Mouse (Mus musculus) MEL (cell line): Measurements from ENCODE around the gene Rad54l2. TPM values are rescaled to one million over a fixed set of nuclear protein-coding genes. Genes with fewer than 3 reads are reported as not detected.

Experiments
- DNase-seq: peaks from one replicate; pipeline ENCODE4 v3.0.0; 2011; ENCODE audit warnings: low read depth, low spot score
- H3K27ac ChIP-seq: 2 replicates; pipeline ENCODE4 v1.5.1; 2012; ENCODE audit warnings: low read depth, mild to moderate bottlenecking, control low read depth, low read length, moderate library complexity; ENCODE audit not compliant: control insufficient read depth
- H3K27me3 ChIP-seq, 2 experiments: fragments of 150-350 bp in 1 of 2; sonication (generic) in 1 of 2; 2 replicates each; pipeline ENCODE4 v1.6.1; 2012; ENCODE audit warnings: low read length in 2 of 2, mild to moderate bottlenecking in 2 of 2, improper control_type of control experiment in 1 of 2, moderate library complexity in 1 of 2; ENCODE audit not compliant: insufficient read depth in 2 of 2, control insufficient read depth in 1 of 2
- H3K36me3 ChIP-seq, 2 experiments: 2 replicates each; pipeline ENCODE4 v1.6.1; 2012 to 2014; ENCODE audit warnings: low read length in 2 of 2, improper control_type of control experiment in 1 of 2, inconsistent platforms in 1 of 2, mild to moderate bottlenecking in 1 of 2; ENCODE audit not compliant: insufficient read depth in 2 of 2, control insufficient read depth in 1 of 2
- H3K4me1 ChIP-seq, 2 experiments: fragments of 150-350 bp in 1 of 2; sonication (generic) in 1 of 2; 2 replicates each; pipeline ENCODE4 v1.6.1; 2012; ENCODE audit warnings: low read length in 2 of 2, improper control_type of control experiment in 1 of 2, mild to moderate bottlenecking in 1 of 2; ENCODE audit not compliant: insufficient read depth in 2 of 2, control insufficient read depth in 1 of 2
- H3K4me3 ChIP-seq, 2 experiments: fragments of 150-350 bp in 1 of 2; sonication (generic) in 1 of 2; 2 replicates each; pipeline ENCODE4 v1.5.1; 2012; ENCODE audit warnings: low read depth in 2 of 2, low read length in 2 of 2, mild to moderate bottlenecking in 2 of 2, moderate library complexity in 2 of 2, control low read depth in 1 of 2, improper control_type of control experiment in 1 of 2; ENCODE audit not compliant: control insufficient read depth in 1 of 2, insufficient read depth in 1 of 2
- H3K79me2 ChIP-seq: 2 replicates; pipeline ENCODE4 v1.6.1; 2012; ENCODE audit warnings: mild to moderate bottlenecking, low read length, moderate library complexity; ENCODE audit not compliant: control insufficient read depth, poor library complexity, insufficient read depth
- H3K9ac ChIP-seq: 2 replicates; pipeline ENCODE4 v1.6.1; 2012; ENCODE audit warnings: low read depth, mild to moderate bottlenecking, control low read depth, low read length, moderate library complexity; ENCODE audit not compliant: control insufficient read depth, poor library complexity, severe bottlenecking
- H3K9me3 ChIP-seq: fragments of 150-350 bp; sonication (generic); replicated peaks from 2 replicates; pipeline ENCODE4 v1.6.1; 2012; ENCODE audit warnings: mild to moderate bottlenecking, low read length, improper control_type of control experiment, moderate library complexity; ENCODE audit not compliant: insufficient read depth
- BHLHE40 ChIP-seq: IDR thresholded peaks from 2 replicates; pipeline ENCODE4 v1.6.1; 2012; ENCODE audit warnings: low read depth, mild to moderate bottlenecking, inconsistent platforms, low read length, improper control_type of control experiment, borderline replicate concordance
- CTCF ChIP-seq, 3 experiments: IDR thresholded peaks in 2 of 3; conservative IDR thresholded peaks in 1 of 3; 2 replicates each; pipeline ENCODE4 v1.5.1; 2011 to 2012; ENCODE audit warnings: low read length in 3 of 3, low read depth in 2 of 3, mild to moderate bottlenecking in 2 of 3, improper control_type of control experiment in 1 of 3, inconsistent platforms in 1 of 3, mixed read lengths in 1 of 3, moderate library complexity in 1 of 3; ENCODE audit not compliant: control insufficient read depth in 1 of 3, insufficient read depth in 1 of 3, poor library complexity in 1 of 3, severe bottlenecking in 1 of 3
- E2F4 ChIP-seq: IDR thresholded peaks from 2 replicates; pipeline ENCODE4 v1.6.1; 2011; ENCODE audit warnings: low read depth, low read length, improper control_type of control experiment, borderline replicate concordance
- ELF1 ChIP-seq: IDR thresholded peaks from 2 replicates; pipeline ENCODE4 v1.6.1; 2014; ENCODE audit warnings: low read depth, mild to moderate bottlenecking, inconsistent platforms, low read length, improper control_type of control experiment, moderate library complexity
- ETS1 ChIP-seq: IDR thresholded peaks from 2 replicates; pipeline ENCODE4 v1.6.1; 2012; ENCODE audit warnings: low read depth, mild to moderate bottlenecking, inconsistent platforms, low read length, improper control_type of control experiment, moderate library complexity
- GABPA ChIP-seq: IDR thresholded peaks from 2 replicates; pipeline ENCODE4 v1.6.1; 2012; ENCODE audit warnings: low read depth, mild to moderate bottlenecking, inconsistent platforms, low read length, improper control_type of control experiment, moderate library complexity
- GATA1 ChIP-seq: IDR thresholded peaks from 2 replicates; pipeline ENCODE4 v1.6.1; 2011; ENCODE audit warnings: low read depth, low read length, improper control_type of control experiment
- HCFC1 ChIP-seq: IDR thresholded peaks from 2 replicates; pipeline ENCODE4 v1.6.1; 2012; ENCODE audit warnings: low read depth, mild to moderate bottlenecking, inconsistent platforms, low read length, improper control_type of control experiment, moderate library complexity
- JUND ChIP-seq: IDR thresholded peaks from 2 replicates; pipeline ENCODE4 v1.6.1; 2011; ENCODE audit warnings: low read depth, mild to moderate bottlenecking, improper control_type of control experiment, low read length
- MAFK ChIP-seq: IDR thresholded peaks from 2 replicates; pipeline ENCODE4 v1.6.1; 2011; ENCODE audit warnings: low read depth, mild to moderate bottlenecking, low read length, improper control_type of control experiment, borderline replicate concordance
- MAZ ChIP-seq: IDR thresholded peaks from 2 replicates; pipeline ENCODE4 v1.6.1; 2012; ENCODE audit warnings: low read depth, mild to moderate bottlenecking, inconsistent platforms, low read length, improper control_type of control experiment
- MEF2A ChIP-seq: IDR thresholded peaks from 2 replicates; pipeline ENCODE4 v1.6.1; 2014; ENCODE audit warnings: low read depth, mild to moderate bottlenecking, inconsistent platforms, low read length, improper control_type of control experiment; ENCODE audit not compliant: poor library complexity, insufficient replicate concordance, severe bottlenecking; ENCODE audit errors: extremely low read depth
- MXI1 ChIP-seq: IDR thresholded peaks from 2 replicates; pipeline ENCODE4 v1.6.1; 2011; ENCODE audit warnings: mild to moderate bottlenecking, low read depth, low read length, improper control_type of control experiment
- MYB ChIP-seq: IDR thresholded peaks from 2 replicates; pipeline ENCODE4 v1.6.1; 2011; ENCODE audit warnings: mild to moderate bottlenecking, low read depth, low read length, improper control_type of control experiment
- NRF1 ChIP-seq: IDR thresholded peaks from 2 replicates; pipeline ENCODE4 v1.6.1; 2014; ENCODE audit warnings: low read depth, mild to moderate bottlenecking, inconsistent platforms, low read length, improper control_type of control experiment, moderate library complexity; ENCODE audit not compliant: poor library complexity, insufficient read depth, severe bottlenecking
- POLR2A ChIP-seq, 2 experiments: IDR thresholded peaks; 2 replicates each; pipeline ENCODE4 v1.6.1; 2011 to 2012; ENCODE audit warnings: low read length in 2 of 2, mild to moderate bottlenecking in 2 of 2, control low read depth in 1 of 2, improper control_type of control experiment in 1 of 2, low read depth in 1 of 2, moderate library complexity in 1 of 2; ENCODE audit not compliant: control insufficient read depth in 1 of 2, insufficient read depth in 1 of 2, poor library complexity in 1 of 2
- POLR2AphosphoS2 ChIP-seq: IDR thresholded peaks from 2 replicates; pipeline ENCODE4 v1.6.1; 2011; ENCODE audit warnings: low read length, improper control_type of control experiment
- POLR2AphosphoS5 ChIP-seq: IDR thresholded peaks from 2 replicates; pipeline ENCODE4 v1.6.1; 2012; ENCODE audit warnings: low read depth, borderline replicate concordance, mild to moderate bottlenecking, inconsistent platforms, low read length, moderate library complexity, mixed read lengths
- RAD21 ChIP-seq: IDR thresholded peaks from 2 replicates; pipeline ENCODE4 v1.6.1; 2011; ENCODE audit warnings: mild to moderate bottlenecking, low read depth, low read length, improper control_type of control experiment
- RCOR1 ChIP-seq: IDR thresholded peaks from 2 replicates; pipeline ENCODE4 v1.6.1; 2012; ENCODE audit warnings: low read depth, mild to moderate bottlenecking, inconsistent platforms, low read length, improper control_type of control experiment
- SIN3A ChIP-seq: IDR thresholded peaks from 2 replicates; pipeline ENCODE4 v1.6.1; 2012; ENCODE audit warnings: low read length, improper control_type of control experiment, inconsistent platforms
- SMC3 ChIP-seq: IDR thresholded peaks from 2 replicates; pipeline ENCODE4 v1.6.1; 2011; ENCODE audit warnings: low read depth, low read length, improper control_type of control experiment
- TAL1 ChIP-seq: IDR thresholded peaks from 2 replicates; pipeline ENCODE4 v1.6.1; 2012; ENCODE audit warnings: mild to moderate bottlenecking, inconsistent platforms, low read length, moderate library complexity, mixed read lengths
- TBP ChIP-seq: IDR thresholded peaks from 2 replicates; pipeline ENCODE4 v1.8.0; 2011; ENCODE audit warnings: low read depth, low read length, improper control_type of control experiment
- TCF12 ChIP-seq: IDR thresholded peaks from 2 replicates; pipeline ENCODE4 v1.6.1; 2014; ENCODE audit warnings: low read depth, mild to moderate bottlenecking, inconsistent platforms, low read length, improper control_type of control experiment, moderate library complexity
- UBTF ChIP-seq: IDR thresholded peaks from 2 replicates; pipeline ENCODE4 v1.6.1; 2012; ENCODE audit warnings: low read depth, mild to moderate bottlenecking, inconsistent platforms, low read length, improper control_type of control experiment, moderate library complexity, borderline replicate concordance; ENCODE audit not compliant: insufficient read depth
- ZC3H11A ChIP-seq: IDR thresholded peaks from 2 replicates; pipeline ENCODE4 v1.6.1; 2012; ENCODE audit warnings: low read depth, mild to moderate bottlenecking, inconsistent platforms, low read length, improper control_type of control experiment
- polyA plus RNA-seq, 2 experiments: library from polyadenylated mRNA; stranded (reverse) in 1 of 2; unstranded in 1 of 2; fragments of >175 nt in 1 of 2; fragments of >200 nt in 1 of 2; gene quantifications; 2 replicates each; pipeline versions ENCODE4 v1.2.1 to v1.2.4; 2012; ENCODE audit warnings: low replicate concordance in 2 of 2, low read depth in 1 of 2; ENCODE audit not compliant: insufficient read length in 2 of 2, insufficient read depth in 1 of 2, missing spikeins in 1 of 2
- total RNA-seq: library from RNA; depleted of rRNA; stranded (reverse); fragments of 300-350 nt; gene quantifications from 2 replicates; pipeline ENCODE4 v1.2.3, GENCODE M21; 2012

Rad54l2 gene
- total and polyA plus RNA-seq, 3 experiments: 11.9 to 27.2 (median 15.5) TPM

DNA sequence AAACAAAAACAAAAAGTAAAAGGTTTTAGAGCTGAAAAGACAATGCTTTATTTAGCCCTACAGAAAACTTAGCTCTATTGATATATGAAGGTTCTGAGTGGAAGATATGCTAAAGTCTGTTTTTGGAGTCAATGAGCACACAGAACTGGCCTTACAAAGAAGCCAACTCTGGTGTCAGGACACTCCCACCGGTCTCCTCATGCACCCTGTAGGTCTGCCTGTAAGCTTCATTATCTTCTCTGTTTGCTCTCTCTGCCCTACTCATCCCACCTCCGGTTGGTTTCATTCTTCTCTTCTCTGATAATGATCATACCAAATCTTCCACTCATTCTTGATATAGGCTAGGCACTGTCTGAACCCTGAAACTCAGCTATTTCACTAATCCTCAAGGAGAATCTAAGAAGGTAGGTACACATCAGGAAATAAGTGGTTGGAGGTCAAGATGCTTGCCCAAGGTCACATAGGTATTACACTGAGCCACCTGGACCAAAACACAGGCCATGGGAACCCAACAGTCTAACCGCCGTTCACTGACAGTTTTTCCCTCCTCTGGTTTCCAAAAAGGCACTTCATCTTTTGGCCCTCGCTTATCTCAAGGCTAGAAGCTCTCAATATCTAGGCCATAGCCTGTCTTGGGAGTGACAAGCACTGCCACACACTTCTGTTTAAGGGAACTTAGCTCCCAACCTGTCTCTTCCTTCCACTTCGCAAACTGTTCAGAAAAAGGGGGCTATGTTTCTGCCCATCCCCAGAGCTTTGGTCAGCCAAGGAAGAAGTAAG, 104.7 kb downstream of the Rad54l2 start (continued):
- TF ChIP-seq NRF1 (no peak), HCFC1 (0 out of 2 replicates have a peak, but pooled peaks have one; percentile 37), CTCF (IDR thresholded peaks at IDR 0.05 in 2 of 3, conservative IDR thresholded peaks at IDR 0.05 in 1 of 3; ENCODE audit: control insufficient read depth in 1 of 3, insufficient read depth in 1 of 3, low read depth in 2 of 3, low read length in 3 of 3, poor library complexity in 1 of 3, severe bottlenecking in 1 of 3) (no peak), GABPA (no peak), GATA1 (peak; percentile 77), POLR2AphosphoS2 (no peak), JUND (no peak), POLR2AphosphoS5 (no peak), TBP (peak; percentile 40), MAZ (0 out of 2 replicates have a peak, but pooled peaks have one; percentile 25), MXI1 (peak; percentile 67; the same call in 1 of the 2 replicates), MYB (peak; percentile 59; the same call in 1 of the 2 replicates), ELF1 (no peak), MEF2A (no peak), POLR2A (IDR thresholded peaks at IDR 0.05; ENCODE audit: control insufficient read depth in 1 of 2, insufficient read depth in 1 of 2, low read depth in 1 of 2, low read length in 2 of 2, poor library complexity in 1 of 2) (no peak), E2F4 (no peak)

DNA sequence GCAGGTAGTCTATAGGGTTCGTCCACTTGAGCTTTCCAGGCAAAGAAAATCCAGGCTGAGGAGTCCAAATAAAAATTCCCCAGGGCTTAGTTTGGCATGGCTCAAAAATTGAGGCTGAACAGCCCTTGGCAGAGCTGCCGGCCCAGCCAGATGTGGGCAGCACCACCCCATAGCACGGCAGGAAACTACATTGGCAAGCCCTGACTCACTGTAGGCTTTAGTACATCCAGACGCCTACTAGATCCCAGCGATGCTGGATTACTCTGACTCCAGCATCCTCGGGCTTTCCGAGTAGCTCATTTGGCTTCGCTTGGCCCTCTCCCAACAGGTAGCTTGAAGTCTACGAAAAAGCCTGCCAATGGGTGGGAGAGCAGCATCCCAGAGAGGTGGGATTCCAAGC, 108.0 kb downstream of the Rad54l2 start:
- H3K9ac ChIP-seq: no peak overlapping the region
- DNase-seq: no peak
- H3K4me1 ChIP-seq: peaks cover 0 to 5% of the 10 kb centered on the region in 2 experiments; a peak in 2 of 4 replicates
- no peak overlapping the region for H3K27ac ChIP-seq
- H3K27me3 ChIP-seq: no peaks in the 10 kb centered on the region
- TF ChIP-seq RAD21: no peak
- no peak for TF ChIP-seq NRF1
- no peak for TF ChIP-seq UBTF
- no peak for TF ChIP-seq ETS1
- TF ChIP-seq SIN3A: no peak
- TF ChIP-seq POLR2AphosphoS2: no peak
- no peak for TF ChIP-seq MAFK
- no peak for TF ChIP-seq BHLHE40
- TF ChIP-seq SMC3: no peak
- no peak for TF ChIP-seq POLR2A (IDR thresholded peaks at IDR 0.05; ENCODE audit: control insufficient read depth in 1 of 2, insufficient read depth in 1 of 2, low read depth in 1 of 2, low read length in 2 of 2, poor library complexity in 1 of 2)
- no peak for TF ChIP-seq ZC3H11A
- TF ChIP-seq TCF12: no peak
- no peak for TF ChIP-seq TAL1
- TF ChIP-seq MAZ: no peak
- TF ChIP-seq RCOR1: no peak
- TF ChIP-seq, all 39 proteins: peak for 0
- peaks cover 3% of the 10 kb centered on the region; the same call in 1 of the 2 replicates for H3K79me2 ChIP-seq
- H3K36me3 ChIP-seq: peaks cover 0 to 5% of the 10 kb centered on the region in 2 experiments; a peak in 2 of 4 replicates
- H3K4me3 ChIP-seq: no peak overlapping the region
- H3K9me3 ChIP-seq: no peaks in the 10 kb centered on the region
